Mouse (Mus musculus) midbrain, embryonic 12.5 days (tissue): Measurements from ENCODE around the gene Fam131a. TPM values are rescaled to one million over a fixed set of nuclear protein-coding genes. Genes with fewer than 3 reads are reported as not detected.

Source experiments
- ATAC-seq: fragments of 200-750 bp; cut with Nextera tagmentation; 2 replicates; pipeline ENCODE4 v1.8.0; 2017; ENCODE audit warnings: low read depth, moderate TSS enrichment, moderate library complexity; ENCODE audit not compliant: low FRiP score
- H3K27ac ChIP-seq: fragments of 300-500 bp; sonication (generic); replicated peaks from 2 replicates; pipeline ENCODE4 v1.5.1; 2016; ENCODE audit warnings: mild to moderate bottlenecking
- H3K27me3 ChIP-seq: fragments of 300-500 bp; sonication (generic); 2 replicates; pipeline ENCODE4 v1.6.1; 2016; ENCODE audit warnings: mild to moderate bottlenecking
- H3K36me3 ChIP-seq: fragments of 300-500 bp; sonication (generic); 2 replicates; pipeline ENCODE4 v1.6.1; 2016
- H3K4me1 ChIP-seq: fragments of 300-500 bp; sonication (generic); 2 replicates; pipeline ENCODE4 v1.6.1; 2016
- H3K4me2 ChIP-seq: fragments of 300-500 bp; sonication (generic); replicated peaks from 2 replicates; pipeline ENCODE4 v1.6.1; 2016; ENCODE audit warnings: mild to moderate bottlenecking, moderate library complexity
- H3K4me3 ChIP-seq: fragments of 300-500 bp; sonication (generic); 2 replicates; pipeline ENCODE4 v1.5.1; 2016; ENCODE audit warnings: mild to moderate bottlenecking
- H3K9ac ChIP-seq: fragments of 300-500 bp; sonication (generic); replicated peaks from 2 replicates; pipeline ENCODE4 v1.6.1; 2016; ENCODE audit warnings: mild to moderate bottlenecking, moderate library complexity
- H3K9me3 ChIP-seq: fragments of 300-500 bp; sonication (generic); 2 replicates; pipeline ENCODE4 v1.6.1; 2016; ENCODE audit warnings: mild to moderate bottlenecking
- WGBS: fragments of 180-500 bp; shearing (Covaris S2); methylation state at CpG from one replicate; pipeline ENCODE4 v1.1.7; 2016; 5-methylcytosine and 5-hydroxymethylcytosine counted together
- polyA plus RNA-seq: library from polyadenylated mRNA; unstranded; fragments of >200 nt; fragmentation: Nextera tagmentation; extraction: Ambion mirVana; gene quantifications from 2 replicates; pipeline ENCODE4 v1.2.1, GENCODE M21; 2016

Fam131a gene
- polyA plus RNA-seq, 1 experiment from 2014 or later: 18.0 TPM

DNA sequence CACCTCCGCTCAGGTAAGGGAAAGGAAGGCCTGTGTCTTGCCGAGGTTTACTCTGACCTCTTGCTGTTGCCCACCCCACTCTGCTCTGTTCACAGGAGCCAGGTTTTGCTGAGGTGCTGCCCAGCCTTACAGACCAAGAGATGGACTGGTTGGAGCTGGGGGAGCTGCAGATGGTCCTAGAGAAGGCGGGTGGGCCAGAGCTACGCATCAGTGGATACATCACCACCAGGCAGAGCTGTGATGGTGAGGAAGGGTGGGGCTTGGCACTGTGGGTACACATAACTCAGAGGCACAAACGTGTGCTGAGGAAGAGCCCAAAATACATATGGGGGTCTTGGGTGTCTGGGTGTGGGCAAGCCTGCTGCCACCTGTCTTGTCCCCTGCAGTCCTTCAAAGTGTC, 42.6 kb downstream of the Fam131a start:
- H3K4me1 ChIP-seq: peaks cover 23% of the 10 kb centered on the region
- no peak overlapping the region for H3K4me2 ChIP-seq
- H3K9me3 ChIP-seq: no peaks in the 10 kb centered on the region
- H3K4me3 ChIP-seq: no peak overlapping the region
- no peak overlapping the region for H3K27ac ChIP-seq
- 81% methylated on average over 5 of the region's 5 CpGs for WGBS
- H3K36me3 ChIP-seq: no peaks in the 10 kb centered on the region
- H3K27me3 ChIP-seq: peaks cover 40% of the 10 kb centered on the region
- no peak overlapping the region for H3K9ac ChIP-seq
- no peak for ATAC-seq

- Histone ChIP-seq H3K36me3 (no peaks in the 10 kb centered on the region), H3K9ac (no peak overlapping the region), H3K27ac (no peak overlapping the region), H3K4me2 (no peak overlapping the region), H3K9me3 (no peaks in the 10 kb centered on the region), H3K4me3 (no peak overlapping the region), H3K27me3 (peaks cover 40% of the 10 kb centered on the region), H3K4me1 (peaks cover 23% of the 10 kb centered on the region)
- ATAC-seq: no peak
- WGBS: 86% methylated on average over 7 of the region's 7 CpGs
These were observed 43.1 kb downstream of the Fam131a start for GRCm38 (mm10) chr16:20736168-20736567.

DNA sequence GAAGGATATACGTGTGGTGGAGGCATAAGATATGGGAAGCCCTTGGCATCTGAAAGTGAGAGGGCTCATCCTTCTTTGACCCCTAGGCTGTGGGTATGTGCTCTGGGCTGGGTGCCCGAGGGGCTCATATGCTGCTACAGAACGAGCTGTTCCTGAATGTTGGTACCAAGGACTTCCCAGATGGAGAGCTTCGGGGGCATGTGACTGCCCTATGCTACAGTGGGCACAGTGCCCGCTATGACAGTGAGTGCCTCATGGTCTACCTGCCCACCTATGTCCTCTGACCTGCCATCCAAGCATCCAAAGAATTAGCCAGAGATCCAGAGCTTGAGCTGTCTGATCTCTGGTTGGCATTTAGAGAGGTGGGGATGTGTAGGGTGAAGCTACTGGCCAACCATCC, 43.8 kb downstream of the Fam131a start:
- no peak overlapping the region for H3K27ac ChIP-seq
- peaks cover 40% of the 10 kb centered on the region for H3K27me3 ChIP-seq
- H3K4me3 ChIP-seq: no peak overlapping the region
- H3K9me3 ChIP-seq: no peaks in the 10 kb centered on the region
- no peak for ATAC-seq
- no peak overlapping the region for H3K4me2 ChIP-seq
- 83% methylated on average over 5 of the region's 5 CpGs for WGBS
- H3K4me1 ChIP-seq: peaks cover 23% of the 10 kb centered on the region
- H3K36me3 ChIP-seq: no peaks in the 10 kb centered on the region
- H3K9ac ChIP-seq: no peak overlapping the region

GRCm38 (mm10) chr16:20739845-20740244, 46.8 kb downstream of the Fam131a start:
- 92% methylated on average over 9 of the region's 9 CpGs for WGBS
- Histone ChIP-seq H3K4me1 (no peaks in the 10 kb centered on the region), H3K9me3 (no peaks in the 10 kb centered on the region), H3K4me3 (no peak overlapping the region), H3K27me3 (peaks cover 26% of the 10 kb centered on the region), H3K27ac (no peak overlapping the region), H3K36me3 (no peaks in the 10 kb centered on the region), H3K4me2 (no peak overlapping the region), H3K9ac (no peak overlapping the region)
- no peak for ATAC-seq

GRCm38 (mm10) chr16:20746641-20747040, 53.6 kb downstream of the Fam131a start:
- Histone ChIP-seq H3K27me3 (no peaks in the 10 kb centered on the region), H3K4me3 (no peak overlapping the region), H3K27ac (no peak overlapping the region), H3K9ac (no peak overlapping the region), H3K36me3 (no peaks in the 10 kb centered on the region), H3K4me2 (no peak overlapping the region), H3K9me3 (no peaks in the 10 kb centered on the region), H3K4me1 (no peaks in the 10 kb centered on the region)
- no peak for ATAC-seq
- 97% methylated on average over 6 of the region's 6 CpGs for WGBS

- H3K9ac ChIP-seq: no peak overlapping the region
- H3K27me3 ChIP-seq: no peaks in the 10 kb centered on the region
- WGBS: 63% methylated on average over 8 of the region's 8 CpGs
- H3K9me3 ChIP-seq: no peaks in the 10 kb centered on the region
- no peak overlapping the region for H3K27ac ChIP-seq
- no peaks in the 10 kb centered on the region for H3K4me1 ChIP-seq
- no peak overlapping the region for H3K4me3 ChIP-seq
- H3K4me2 ChIP-seq: no peak overlapping the region
- no peaks in the 10 kb centered on the region for H3K36me3 ChIP-seq
- ATAC-seq: no peak
These were observed 57.5 kb downstream of the Fam131a start for GRCm38 (mm10) chr16:20750518-20750917.

Other genes starting within 250 kb of the Fam131a start
- gene Eif2b5, start 194.4 kb upstream of the Fam131a start, polyA plus RNA-seq: 120 and 136 TPM in 2 replicates
- 49.1 and 52.6 TPM in 2 replicates for gene Dvl3, start 176.3 kb upstream of the Fam131a start, polyA plus RNA-seq
- 906 and 914 TPM in 2 replicates for gene Ap2m1, start 157.8 kb upstream of the Fam131a start, polyA plus RNA-seq
- 76.5 and 77.9 TPM in 2 replicates for gene Abcf3, start 144.7 kb upstream of the Fam131a start, polyA plus RNA-seq
- 6.0 and 7.5 TPM in 2 replicates for gene Vwa5b2, start 103.8 kb upstream of the Fam131a start, polyA plus RNA-seq
- 19.0 and 22.1 TPM in 2 replicates for gene Eef1akmt4, start 81.6 kb upstream of the Fam131a start, polyA plus RNA-seq
- gene Gm49333, start 81.6 kb upstream of the Fam131a start, polyA plus RNA-seq: 0.45 TPM in 1 of 2 replicates, not detected in the other
- gene Alg3, start 81.5 kb upstream of the Fam131a start, polyA plus RNA-seq: 42.6 TPM in 2 replicates
- 8.8 and 9.8 TPM in 2 replicates for gene Camk2n2, start 72.0 kb upstream of the Fam131a start, polyA plus RNA-seq
- 7.8 and 9.7 TPM in 2 replicates for gene Ece2, start 63.4 kb upstream of the Fam131a start, polyA plus RNA-seq
- gene Psmd2, start 41.6 kb upstream of the Fam131a start, polyA plus RNA-seq: 432 and 443 TPM in 2 replicates
- 191 and 210 TPM in 2 replicates for gene Eif4g1, start 24.9 kb upstream of the Fam131a start, polyA plus RNA-seq
- gene Polr2h, start 24.4 kb downstream of the Fam131a start, polyA plus RNA-seq: 84.5 and 87.6 TPM in 2 replicates
- 30.7 and 32.8 TPM in 2 replicates for gene Clcn2, start 24.5 kb downstream of the Fam131a start, polyA plus RNA-seq
- gene Chrd, start 39.9 kb downstream of the Fam131a start, polyA plus RNA-seq: 4.8 and 5.3 TPM in 2 replicates
- gene Thpo, start 41.3 kb downstream of the Fam131a start, polyA plus RNA-seq: 0.43 and 0.63 TPM in 2 replicates